Mouse (Mus musculus) CH12.LX (cell line): ENCODE data around the gene Lrp6.

Experiments
- BHLHE40 ChIP-seq: IDR thresholded peaks from 2 replicates; pipeline ENCODE4 v1.6.1; 2011; ENCODE audit warnings: mild to moderate bottlenecking, low read depth, low read length, improper control_type of control experiment
- CTCF ChIP-seq, 2 experiments: IDR thresholded peaks in 1 of 2; conservative IDR thresholded peaks in 1 of 2; 2 replicates each; pipeline ENCODE4 v1.5.1; 2011 to 2012; ENCODE audit warnings: low read depth in 2 of 2, low read length in 2 of 2, improper control_type of control experiment in 1 of 2, inconsistent platforms in 1 of 2, mild to moderate bottlenecking in 1 of 2, moderate library complexity in 1 of 2
- ELF1 ChIP-seq: IDR thresholded peaks from 2 replicates; pipeline ENCODE4 v1.6.1; 2014; ENCODE audit warnings: low read depth, mild to moderate bottlenecking, inconsistent platforms, low read length, improper control_type of control experiment
- GABPA ChIP-seq: IDR thresholded peaks from 2 replicates; pipeline ENCODE4 v1.6.1; 2012; ENCODE audit warnings: low read depth, low read length, improper control_type of control experiment, inconsistent platforms; ENCODE audit not compliant: insufficient replicate concordance
- JUND ChIP-seq: conservative IDR thresholded peaks from 2 replicates; pipeline ENCODE4 v1.6.1; 2011; ENCODE audit warnings: low read depth, low read length, improper control_type of control experiment
- MAFK ChIP-seq: IDR thresholded peaks from 2 replicates; pipeline ENCODE4 v1.6.1; 2011; ENCODE audit warnings: low read length, improper control_type of control experiment; ENCODE audit not compliant: insufficient replicate concordance
- MYC ChIP-seq: IDR thresholded peaks from 2 replicates; pipeline ENCODE4 v1.6.1; 2011; ENCODE audit warnings: low read depth, mild to moderate bottlenecking, improper control_type of control experiment, low read length
- POLR2A ChIP-seq: IDR thresholded peaks from 2 replicates; pipeline ENCODE4 v1.6.1; 2011; ENCODE audit warnings: low read depth, mild to moderate bottlenecking, improper control_type of control experiment, low read length
- TCF12 ChIP-seq: IDR thresholded peaks from 2 replicates; pipeline ENCODE4 v1.6.1; 2014; ENCODE audit warnings: low read depth, mild to moderate bottlenecking, inconsistent platforms, low read length, improper control_type of control experiment
- USF2 ChIP-seq: conservative IDR thresholded peaks from 2 replicates; pipeline ENCODE4 v1.6.1; 2011; ENCODE audit warnings: low read depth, low read length, improper control_type of control experiment
- ZC3H11A ChIP-seq: IDR thresholded peaks from 2 replicates; pipeline ENCODE4 v1.6.1; 2012; ENCODE audit warnings: low read depth, mild to moderate bottlenecking, inconsistent platforms, low read length, improper control_type of control experiment

GRCm38 (mm10) chr6:134517141-134517540 is 49.6 kb downstream of the Lrp6 start:
- TF ChIP-seq ELF1 (no peak), ZC3H11A (no peak), POLR2A (no peak), GABPA (no peak), MAFK (no peak), JUND (no peak), USF2 (no peak), CTCF (conservative IDR thresholded peaks at IDR 0.05 in 1 of 2, IDR thresholded peaks at IDR 0.05 in 1 of 2; ENCODE audit: low read depth in 2 of 2, low read length in 2 of 2) (no peak), MYC (no peak), TCF12 (no peak), BHLHE40 (no peak)
